Mouse (Mus musculus) neural tube, embryonic 11.5 days (tissue): ENCODE results near the gene Olfr152. TPM values are rescaled to one million over a fixed set of nuclear protein-coding genes. Genes with fewer than 3 reads are reported as not detected.

ENCODE experiments used
- ATAC-seq: fragments of 200-750 bp; cut with Nextera tagmentation; 2 replicates; pipeline ENCODE4 v1.8.0; 2017; ENCODE audit warnings: moderate number of reproducible peaks, mild to moderate bottlenecking, moderate TSS enrichment, moderate library complexity; ENCODE audit not compliant: insufficient read depth, low FRiP score, low TSS enrichment
- DNase-seq: peaks from one replicate; pipeline ENCODE4 v3.0.0-alpha.2; 2015; ENCODE audit warnings: low spot score
- H3K27ac ChIP-seq: fragments of 300-500 bp; sonication (generic); 2 replicates; pipeline ENCODE4 v1.5.1; 2014; ENCODE audit warnings: low read depth, mild to moderate bottlenecking, low read length
- H3K27me3 ChIP-seq: fragments of 300-500 bp; sonication (generic); 2 replicates; pipeline ENCODE4 v1.6.1; 2014; ENCODE audit warnings: mild to moderate bottlenecking, low read length, mixed read lengths; ENCODE audit not compliant: control insufficient read depth, insufficient read depth
- H3K36me3 ChIP-seq: fragments of 300-500 bp; sonication (generic); 2 replicates; pipeline ENCODE4 v1.6.1; 2014; ENCODE audit warnings: mild to moderate bottlenecking, low read length, moderate library complexity, mixed read lengths; ENCODE audit not compliant: control insufficient read depth, insufficient read depth
- H3K4me1 ChIP-seq: fragments of 300-500 bp; sonication (generic); 2 replicates; pipeline ENCODE4 v1.6.1; 2014; ENCODE audit warnings: low read length, mixed read lengths; ENCODE audit not compliant: control insufficient read depth, insufficient read depth
- H3K4me2 ChIP-seq: fragments of 300-500 bp; sonication (generic); 2 replicates; pipeline ENCODE4 v1.6.1; 2014; ENCODE audit warnings: low read depth, mild to moderate bottlenecking, moderate library complexity
- H3K4me3 ChIP-seq: fragments of 300-500 bp; sonication (generic); 2 replicates; pipeline ENCODE4 v1.5.1; 2014; ENCODE audit warnings: low read depth, low read length
- H3K9ac ChIP-seq: fragments of 300-500 bp; sonication (generic); 2 replicates; pipeline ENCODE4 v1.6.1; 2014; ENCODE audit warnings: mild to moderate bottlenecking, low read length
- H3K9me3 ChIP-seq: fragments of 300-500 bp; sonication (generic); 2 replicates; pipeline ENCODE4 v1.6.1; 2016; ENCODE audit warnings: low read length; ENCODE audit not compliant: control insufficient read depth
- WGBS: fragments of 180-500 bp; shearing (Covaris S2); extraction: QIAGEN DNeasy Blood & Tissue Kit; methylation state at CpG from one replicate; pipeline ENCODE4 v1.1.7; 2014; 5-methylcytosine and 5-hydroxymethylcytosine counted together
- polyA plus RNA-seq: library from polyadenylated mRNA; unstranded; fragments of >200 nt; fragmentation: Nextera tagmentation; extraction: Ambion mirVana; gene quantifications from 2 replicates; pipeline ENCODE4 v1.2.1, GENCODE M21; 2014

The Olfr152 gene
- polyA plus RNA-seq = not detected in 2 replicates

DNA sequence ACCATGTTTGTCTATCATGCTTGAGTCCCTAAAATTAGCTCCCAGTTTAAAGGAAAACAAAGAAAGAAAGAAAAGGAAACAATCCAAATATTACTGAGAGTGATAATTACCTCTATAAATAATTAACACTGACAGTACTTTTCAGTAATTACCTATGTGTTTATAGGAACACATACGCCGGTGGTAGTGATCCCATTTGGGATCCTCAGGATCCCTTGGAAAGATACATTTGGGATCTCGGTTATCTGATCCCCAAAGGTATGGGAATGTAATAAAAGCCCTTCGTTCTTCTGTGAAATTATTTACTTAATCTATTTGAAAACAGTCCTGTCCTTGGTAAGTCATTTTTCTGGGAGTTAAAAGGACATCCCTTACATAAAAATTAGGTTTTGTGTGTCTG is at the start of gene Olfr152:
Gene Olfr152, plus strand, starts transcription at position 301 of the 400 bp plus-strand sequence.
- Histone ChIP-seq H3K4me1 (no peaks in the 10 kb centered on the region), H3K36me3 (no peaks in the 10 kb centered on the region), H3K27ac (no peak within 1 kb of the TSS), H3K9me3 (no peaks in the 10 kb centered on the region), H3K4me3 (no peak within 1 kb of the TSS), H3K9ac (no peak within 1 kb of the TSS), H3K4me2 (no peak within 1 kb of the TSS), H3K27me3 (no peaks in the 10 kb centered on the region)
- WGBS = 88% methylated on average over 4 of the region's 4 CpGs
- ATAC-seq (no peak), DNase-seq (no peak)

GRCm38 (mm10) chr2:87739878-87740277 is 39.4 kb upstream of the Olfr152 start, which contains the start of gene Olfr1138:
Gene Olfr1138, minus strand, starts transcription at chr2:87739978.
- no peaks in the 10 kb centered on the region for H3K9me3 ChIP-seq
- no peaks in the 10 kb centered on the region for H3K27me3 ChIP-seq
- no peak within 1 kb of the TSS for H3K9ac ChIP-seq
- no peak within 1 kb of the TSS for H3K27ac ChIP-seq
- no peak within 1 kb of the TSS for H3K4me3 ChIP-seq
- H3K36me3 ChIP-seq = no peaks in the 10 kb centered on the region
- no peak within 1 kb of the TSS for H3K4me2 ChIP-seq
- WGBS = 85% methylated on average over 1 of the region's 1 CpGs
- ATAC-seq (no peak), DNase-seq (no peak)
- no peaks in the 10 kb centered on the region for H3K4me1 ChIP-seq

GRCm38 (mm10) chr2:87743452-87743851 is 35.8 kb upstream of the Olfr152 start, which contains the start of gene Olfr1140:
Gene Olfr1140, plus strand, starts transcription at chr2:87743752.
- DNase-seq = no peak
- no peak within 1 kb of the TSS for H3K4me3 ChIP-seq
- no peak for ATAC-seq

GRCm38 (mm10) chr2:87753891-87754290 is 25.4 kb upstream of the Olfr152 start, which contains the start of gene Olfr1141:
Gene Olfr1141, minus strand, starts transcription at chr2:87753991.
- no peak within 1 kb of the TSS for H3K9ac ChIP-seq
- no peaks in the 10 kb centered on the region for H3K27me3 ChIP-seq
- DNase-seq (no peak), ATAC-seq (no peak)
- H3K4me1 ChIP-seq = no peaks in the 10 kb centered on the region
- no peaks in the 10 kb centered on the region for H3K9me3 ChIP-seq
- no peaks in the 10 kb centered on the region for H3K36me3 ChIP-seq
- H3K4me3 ChIP-seq = no peak within 1 kb of the TSS
- H3K4me2 ChIP-seq = no peak within 1 kb of the TSS
- 93% methylated on average over 1 of the region's 1 CpGs for WGBS
- H3K27ac ChIP-seq = no peak within 1 kb of the TSS

More at GRCm38 (mm10) chr2:87743452-87743851, 35.8 kb upstream of the Olfr152 start, which contains the start of gene Olfr1140:
- H3K9ac ChIP-seq = no peak within 1 kb of the TSS
- no peaks in the 10 kb centered on the region for H3K27me3 ChIP-seq
- H3K4me1 ChIP-seq = no peaks in the 10 kb centered on the region
- H3K9me3 ChIP-seq = no peaks in the 10 kb centered on the region
- H3K36me3 ChIP-seq = no peaks in the 10 kb centered on the region
- WGBS = 81% methylated on average over 3 of the region's 3 CpGs
- no peak within 1 kb of the TSS for H3K4me2 ChIP-seq
- H3K27ac ChIP-seq = no peak within 1 kb of the TSS

- H3K27me3 ChIP-seq = no peaks in the 10 kb centered on the region
- no peaks in the 10 kb centered on the region for H3K36me3 ChIP-seq
- H3K9me3 ChIP-seq = no peaks in the 10 kb centered on the region
- H3K27ac ChIP-seq = no peak overlapping the region
- DNase-seq = no peak
- no peak overlapping the region for H3K4me3 ChIP-seq
- no peaks in the 10 kb centered on the region for H3K4me1 ChIP-seq
- H3K4me2 ChIP-seq = no peak overlapping the region
- WGBS = 46% methylated on average over 1 of the region's 1 CpGs
- ATAC-seq = no peak
- H3K9ac ChIP-seq = no peak overlapping the region
Observed at GRCm38 (mm10) chr2:87776143-87776542, 3.1 kb upstream of the Olfr152 start.

- no peaks in the 10 kb centered on the region for H3K9me3 ChIP-seq
- H3K4me2 ChIP-seq = no peak within 1 kb of the TSS
- ATAC-seq = no peak
- H3K27me3 ChIP-seq = no peaks in the 10 kb centered on the region
- no peak within 1 kb of the TSS for H3K9ac ChIP-seq
- no peaks in the 10 kb centered on the region for H3K36me3 ChIP-seq
- no peak within 1 kb of the TSS for H3K27ac ChIP-seq
- H3K4me3 ChIP-seq = no peak within 1 kb of the TSS
- no peaks in the 10 kb centered on the region for H3K4me1 ChIP-seq
- no peak for DNase-seq
Observed at GRCm38 (mm10) chr2:87800292-87800691, 21.0 kb downstream of the Olfr152 start, which contains the start of gene Olfr1143. Gene Olfr1143, plus strand, starts transcription at chr2:87800592.

DNA sequence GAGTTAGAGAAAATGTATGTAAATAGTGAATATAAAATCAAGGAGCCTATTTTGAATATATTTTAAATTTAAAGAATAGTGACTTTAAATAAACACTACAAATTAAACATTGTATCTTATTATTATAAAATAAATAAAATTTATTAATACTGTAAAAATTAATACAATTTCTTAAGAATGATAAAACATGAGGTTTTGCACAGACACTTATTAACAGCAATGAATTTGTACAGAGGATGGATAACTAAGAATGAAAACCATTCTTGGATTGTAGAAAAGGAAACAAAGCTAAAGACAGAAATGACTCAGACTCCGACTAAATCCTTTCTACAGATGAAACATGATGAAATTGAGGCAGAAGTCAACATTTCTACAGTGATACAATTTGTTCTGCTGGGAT is 30.2 kb downstream of the Olfr152 start, which contains the start of gene Olfr1145:
Gene Olfr1145, plus strand, starts transcription at position 301 of the 400 bp plus-strand sequence.
- no peak within 1 kb of the TSS for H3K9ac ChIP-seq
- H3K9me3 ChIP-seq = no peaks in the 10 kb centered on the region
- H3K4me1 ChIP-seq = no peaks in the 10 kb centered on the region
- no peaks in the 10 kb centered on the region for H3K27me3 ChIP-seq
- ATAC-seq (no peak), DNase-seq (no peak)
- H3K4me2 ChIP-seq = no peak within 1 kb of the TSS
- H3K36me3 ChIP-seq = no peaks in the 10 kb centered on the region
- no peak within 1 kb of the TSS for H3K27ac ChIP-seq
- H3K4me3 ChIP-seq = no peak within 1 kb of the TSS
- WGBS = 91% methylated on average over 1 of the region's 1 CpGs

DNA sequence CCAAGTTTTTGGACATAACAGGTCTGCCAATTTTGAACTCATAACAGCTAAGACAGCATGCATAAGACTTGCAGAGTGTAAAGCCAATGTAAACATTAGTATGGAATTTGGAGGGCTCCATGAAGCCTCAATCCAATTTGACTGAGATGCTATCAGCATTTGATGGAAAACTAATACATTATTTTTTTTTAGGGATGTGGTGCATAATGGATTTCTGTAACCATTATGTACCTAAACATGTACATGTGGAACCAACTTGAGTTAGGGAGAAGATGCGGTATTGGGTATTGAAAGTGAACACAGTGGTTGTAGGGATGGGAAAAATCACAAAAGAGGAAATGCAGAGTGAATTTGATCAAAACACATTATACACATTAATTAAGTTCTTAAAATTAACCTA is 51.0 kb downstream of the Olfr152 start, which contains the start of gene Olfr1148:
Gene Olfr1148, plus strand, starts transcription at position 301 of the 400 bp plus-strand sequence.
- Histone ChIP-seq H3K36me3 (no peaks in the 10 kb centered on the region), H3K4me1 (no peaks in the 10 kb centered on the region), H3K9ac (no peak within 1 kb of the TSS), H3K4me2 (no peak within 1 kb of the TSS), H3K9me3 (no peaks in the 10 kb centered on the region), H3K4me3 (no peak within 1 kb of the TSS), H3K27me3 (no peaks in the 10 kb centered on the region), H3K27ac (no peak within 1 kb of the TSS)
- ATAC-seq (no peak), DNase-seq (no peak)
- WGBS = 87% methylated on average over 1 of the region's 1 CpGs
